Mouse (Mus musculus) heart, postnatal 10 days (tissue): Measurements from ENCODE around the gene Etv5. TPM values are rescaled to one million over a fixed set of nuclear protein-coding genes. Genes with fewer than 3 reads are reported as not detected.
A peak's percentile ranks its signal among the peaks of the same experiment; 100 is the strongest.
"Not testable (repeated sequence)": the region's sequence is repeated elsewhere in the genome, so short reads cannot be mapped to it uniquely, and the experiment has no call there.

Source experiments
- DNase-seq, 2 experiments: peaks; one replicate each; pipeline ENCODE4 v3.0.0; 2021
- intact Hi-C: fragments of 180-260 bp; cut with DNase I; formaldehyde crosslinking; loops from one replicate; pipeline ENCODE4 v1.15.1; 2025
- total RNA-seq, 2 experiments: library from RNA; stranded (reverse); gene quantifications; 2 replicates each; pipeline ENCODE4 v1.2.3; 2021

Etv5 gene
- total RNA-seq, 2 experiments from 2014 or later = 8.7 to 8.8 TPM

- DNase-seq = no peak
- intact Hi-C loops = no loop called here
These were observed 41.2 kb downstream of the Etv5 start for GRCm38 (mm10) chr16:22398354-22398753.

DNA sequence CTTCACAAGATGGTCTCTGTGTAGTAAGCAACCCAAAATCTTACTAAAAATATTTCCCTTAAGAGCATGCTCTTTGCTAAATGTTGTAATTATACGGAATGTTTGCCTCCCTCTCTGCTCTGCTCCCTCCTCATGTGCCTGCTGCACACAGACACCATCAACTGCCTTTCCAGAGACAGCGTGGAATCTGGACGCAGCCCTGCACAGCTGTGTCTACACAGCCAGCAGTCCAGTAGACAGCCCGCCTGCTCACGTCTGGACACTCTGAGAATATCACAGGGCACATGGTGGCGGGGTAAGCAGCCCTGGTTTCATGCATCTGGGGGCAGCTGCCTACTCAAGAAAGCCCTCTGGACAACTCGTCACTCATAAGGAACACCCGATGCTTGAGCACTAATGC lies 43.1 kb downstream of the Etv5 start:
- DNase-seq = no peak
- intact Hi-C loops = no loop called here

DNA sequence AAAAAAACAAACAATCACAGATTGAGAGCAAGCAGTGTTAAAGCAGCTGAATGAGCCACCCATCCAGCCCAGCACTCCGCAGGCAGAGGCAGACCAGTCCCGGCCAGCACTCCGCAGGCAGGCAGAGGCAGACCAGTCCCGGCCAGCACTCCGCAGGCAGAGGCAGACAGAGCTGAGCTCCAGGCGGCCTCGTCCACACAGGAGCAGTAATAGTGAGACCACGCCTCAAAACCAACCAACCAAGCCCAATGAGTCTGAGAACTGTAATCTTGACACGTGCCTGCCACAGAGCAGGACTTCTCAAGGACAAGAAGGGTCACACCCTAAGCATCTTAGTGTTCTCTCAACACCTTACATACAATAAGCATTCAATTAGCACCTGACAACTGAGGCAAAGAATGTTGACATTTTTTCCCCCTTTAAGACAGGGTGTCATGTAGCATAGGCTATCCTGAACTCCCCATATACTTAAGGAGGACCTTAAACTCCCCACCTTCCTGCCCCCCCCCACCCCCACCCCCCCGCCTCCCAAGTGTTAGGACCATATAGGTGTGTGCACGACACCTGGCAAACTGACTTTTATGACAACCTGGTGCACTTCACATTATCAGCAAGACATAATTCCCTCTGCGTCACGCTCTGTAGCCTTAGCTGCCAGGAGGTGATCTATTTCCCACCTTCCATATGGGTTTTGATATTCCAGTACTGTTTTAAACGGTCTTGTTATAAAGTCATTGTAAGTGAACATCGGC lies 44.2 kb downstream of the Etv5 start:
- DNase-seq = no peak
- intact Hi-C loops = no loop called here

GRCm38 (mm10) chr16:22390348-22390897 lies 49.1 kb downstream of the Etv5 start:
- intact Hi-C loops = no loop called here
- no peak for DNase-seq

- intact Hi-C loops = no loop called here
- no peak for DNase-seq
These were observed 50.2 kb downstream of the Etv5 start for GRCm38 (mm10) chr16:22389146-22389911.

GRCm38 (mm10) chr16:22387731-22388130 lies 51.8 kb downstream of the Etv5 start:
- no peak for DNase-seq
- intact Hi-C loops = no loop called here

- DNase-seq, intact Hi-C loops: not testable (repeated sequence)
These were observed 57.5 kb downstream of the Etv5 start for GRCm38 (mm10) chr16:22382018-22382417.

GRCm38 (mm10) chr16:22380981-22381380 lies 58.5 kb downstream of the Etv5 start:
- DNase-seq = no peak
- intact Hi-C loops = no loop called here

DNA sequence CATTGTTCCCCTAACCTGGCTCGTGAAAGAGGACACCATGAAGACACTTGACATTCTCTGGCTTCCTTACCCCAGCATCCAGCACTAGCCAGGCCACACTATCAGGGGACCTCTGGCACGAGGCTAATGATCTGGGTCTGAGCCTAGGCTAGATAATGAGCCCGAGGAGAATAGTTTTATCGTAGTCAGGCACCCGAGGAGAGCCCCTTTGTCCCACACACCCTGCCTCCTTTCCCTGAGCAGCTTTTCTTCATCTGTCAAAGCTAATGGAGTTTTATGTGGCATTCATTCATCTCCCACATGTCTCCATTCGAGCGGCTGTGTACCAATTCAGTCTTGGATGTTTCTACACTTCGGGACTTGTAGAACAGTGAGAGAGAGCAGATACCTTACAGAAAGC lies 59.5 kb downstream of the Etv5 start:
- no peak for DNase-seq
- intact Hi-C loops = no loop called here

- no peak for DNase-seq
- intact Hi-C loops = no loop called here
These were observed 60.2 kb downstream of the Etv5 start for GRCm38 (mm10) chr16:22379342-22379741.

- intact Hi-C loops = no loop called here
These were observed 61.8 kb downstream of the Etv5 start for GRCm38 (mm10) chr16:22377714-22378113.

GRCm38 (mm10) chr16:22374898-22375297 lies 64.6 kb downstream of the Etv5 start:
- no peak for DNase-seq
- intact Hi-C loops = no loop called here

More at GRCm38 (mm10) chr16:22377714-22378113, 61.8 kb downstream of the Etv5 start:
- no peak for DNase-seq

- intact Hi-C loops = no loop called here
- DNase-seq = no peak
These were observed 66.8 kb downstream of the Etv5 start for GRCm38 (mm10) chr16:22372701-22373124.

- no peak for DNase-seq
- intact Hi-C loops = no loop called here
These were observed 67.3 kb downstream of the Etv5 start for GRCm38 (mm10) chr16:22372225-22372624.

DNA sequence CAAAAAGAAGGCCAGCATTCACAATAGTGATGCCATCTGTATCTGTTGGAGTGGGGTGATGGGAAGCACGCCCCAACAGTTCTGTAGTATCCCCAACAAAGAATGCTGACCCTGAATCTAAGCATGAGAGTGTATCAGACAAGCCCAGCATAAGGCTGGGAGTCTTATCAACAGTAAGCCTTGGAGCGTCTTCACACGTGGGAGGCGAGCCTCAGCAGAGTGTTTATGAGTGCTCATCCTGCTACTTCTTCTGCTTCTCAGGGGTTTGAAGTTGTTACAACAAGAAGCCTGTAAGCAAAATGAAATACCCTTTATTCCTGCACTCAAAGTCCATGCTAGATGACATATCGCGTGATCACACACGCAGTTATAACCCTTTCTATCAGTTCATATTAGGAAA lies 72.4 kb downstream of the Etv5 start:
- DNase-seq = no peak
- intact Hi-C loops = no loop called here

DNA sequence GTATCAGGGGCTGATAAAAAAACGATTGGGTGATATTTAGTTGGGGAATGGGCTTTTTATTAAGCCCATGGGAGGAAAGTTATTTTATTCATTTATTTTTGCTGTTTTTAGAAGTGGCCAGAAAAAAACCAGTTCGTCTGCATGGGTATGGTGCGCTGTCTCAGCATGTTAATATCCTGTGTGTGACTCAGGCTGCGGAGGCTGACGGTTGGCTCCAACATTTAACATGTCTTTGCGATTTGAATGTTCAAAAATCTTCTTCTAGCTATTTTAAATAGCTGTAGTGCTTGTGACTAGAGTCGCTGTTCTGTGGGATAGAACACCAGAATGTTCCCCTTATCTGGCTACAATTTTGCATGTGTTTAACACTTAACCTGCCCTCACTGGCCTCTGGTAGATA lies 73.5 kb downstream of the Etv5 start:
- no peak for DNase-seq
- intact Hi-C loops = no loop called here

DNA sequence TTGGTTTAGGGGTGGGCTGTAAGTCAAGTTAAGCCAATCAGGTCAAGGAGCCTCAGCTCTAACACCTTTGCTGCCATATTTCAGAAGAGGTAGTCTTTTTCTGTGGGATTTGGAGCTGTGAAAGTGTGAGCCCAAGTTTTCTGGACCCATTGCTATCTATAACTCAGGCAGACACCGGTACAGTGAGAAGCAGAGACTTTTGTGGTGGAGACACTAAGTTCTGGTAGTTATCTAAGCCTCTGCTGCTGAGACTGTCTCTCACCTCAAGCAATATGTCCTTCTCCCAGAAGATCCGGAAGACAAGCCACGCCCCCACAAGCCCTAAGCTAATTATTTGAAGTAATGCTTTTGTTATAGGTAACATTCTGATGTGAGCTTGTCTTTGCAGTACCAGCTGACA lies 73.9 kb downstream of the Etv5 start:
- no peak for DNase-seq
- intact Hi-C loops = no loop called here

GRCm38 (mm10) chr16:22358701-22359354 lies 80.7 kb downstream of the Etv5 start:
- intact Hi-C loops = no loop called here
- DNase-seq = peak; percentile 56 to 59

DNA sequence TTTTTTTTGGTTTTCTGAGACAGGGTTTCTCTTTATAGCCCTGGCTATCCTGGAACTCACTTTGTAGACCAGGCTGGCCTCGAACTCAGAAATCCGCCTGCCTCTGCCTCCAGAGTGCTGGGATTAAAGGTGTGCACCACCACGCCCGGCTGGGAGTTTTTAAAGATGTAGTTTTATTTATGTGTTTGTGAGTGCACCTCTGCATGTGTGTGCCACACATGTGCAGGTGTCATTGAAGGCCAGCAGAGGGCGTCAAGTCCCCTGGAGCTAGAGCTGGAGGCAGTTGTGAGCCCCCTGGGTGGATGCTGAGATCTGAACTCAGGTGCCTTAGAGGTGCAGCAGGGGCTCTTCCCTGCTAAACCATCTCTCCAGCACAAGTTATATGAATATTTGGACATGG lies 85.3 kb downstream of the Etv5 start:
- intact Hi-C loops, DNase-seq: not testable (repeated sequence)

- intact Hi-C loops = no loop called here
- DNase-seq = no peak
These were observed 85.9 kb downstream of the Etv5 start for GRCm38 (mm10) chr16:22353639-22354038.

- intact Hi-C loops = no loop called here
- DNase-seq = no peak
These were observed 88.3 kb downstream of the Etv5 start for GRCm38 (mm10) chr16:22351194-22351593.
